Comparison of ENCODE assay signal across 8 mouse cellular contexts in genomic region chr5:121204132-121205089, GRCm38 (mm10). TPM values are rescaled to one million over a fixed set of nuclear protein-coding genes. Genes with fewer than 3 reads are reported as not detected.
DNase-seq lines count a peak whose midpoint lies in the region; ATAC-seq lines count a peak whose summit lies in the region.

Gene Rpl6 (plus strand): TSS chr5:121204481.

- peaks cover 28% of the 10 kb centered on the region for H3K4me1 ChIP-seq in hindbrain, embryonic 15.5 days (replicated peaks)

- H3K27me3 ChIP-seq in hindbrain, embryonic 15.5 days = no peaks in the 10 kb centered on the region

- H3K9me3 ChIP-seq in hindbrain, embryonic 15.5 days = no peaks in the 10 kb centered on the region

- H3K4me2 ChIP-seq in hindbrain, embryonic 15.5 days = peak within 1 kb of the TSS; percentile 87

- peak; percentile 90 for ATAC-seq in hindbrain, embryonic 15.5 days (ENCODE audit: low FRiP score, low read depth)

- DNase-seq in ZHBTc4 (ENCODE audit: low read depth, low spot score) = peak; percentile 90
- peak; percentile 35 to 72 for DNase-seq in cerebellum, postnatal 4 days (ENCODE audit: low spot score in 2 of 2)
- peak; percentile 85 for DNase-seq in gastrocnemius, adult 18-20 months (ENCODE audit: low spot score)
- DNase-seq in left cerebral cortex, adult 18-20 months (ENCODE audit: low spot score in 2 of 2) = peak; percentile 69 to 76
- peak; percentile 82 to 85 for DNase-seq in lung, postnatal 4 days
- peak; percentile 72 for DNase-seq in retina, postnatal 7 days (ENCODE audit: low read depth, low spot score)
- DNase-seq in urinary bladder, adult 18-20 months (ENCODE audit: low spot score in 2 of 2) = peak; percentile 59 to 72

- peak within 1 kb of the TSS; percentile 89 for H3K9ac ChIP-seq in hindbrain, embryonic 15.5 days

- peaks cover 38% of the 10 kb centered on the region for H3K36me3 ChIP-seq in hindbrain, embryonic 15.5 days

- peak within 1 kb of the TSS; percentile 85 for H3K27ac ChIP-seq in hindbrain, embryonic 15.5 days (replicated peaks)

- peak within 1 kb of the TSS; percentile 75 for H3K4me3 ChIP-seq in hindbrain, embryonic 15.5 days

- 1% methylated on average over 52 of the region's 52 CpGs for WGBS in hindbrain, embryonic 15.5 days

RNA-seq across cellular contexts. Expression of gene Rpl6, which starts in this region (rescaled TPM):
- total RNA-seq in gastrocnemius, adult 18-20 months (2021) = 100 to 1,000 TPM; 465 to 471 TPM
- polyA plus RNA-seq in hindbrain, embryonic 15.5 days (2015; fragmentation: Nextera tagmentation; extraction: Ambion mirVana) = 342 and 359 TPM in 2 replicates
- 100 to 1,000 TPM; 457 to 473 TPM for total RNA-seq in left cerebral cortex, adult 18-20 months (2021)

Comparison
In these comparisons a context has a peak if more than half of its experiments do, and no peak if none do; other contexts are left out.
1. Peak in every context shown above with its lines: DNase-seq, ATAC-seq, H3K4me3 ChIP-seq and H3K27ac ChIP-seq.